Mouse (Mus musculus) layer of hippocampus, adult 9-11 months (tissue): ENCODE measurements around the gene Tmem59l.
A peak's percentile ranks its signal among the peaks of the same experiment; 100 is the strongest.

Experiments used
- DNase-seq: peaks from one replicate; pipeline ENCODE4 v3.0.0; 2022

Gene Tmem59l

DNA sequence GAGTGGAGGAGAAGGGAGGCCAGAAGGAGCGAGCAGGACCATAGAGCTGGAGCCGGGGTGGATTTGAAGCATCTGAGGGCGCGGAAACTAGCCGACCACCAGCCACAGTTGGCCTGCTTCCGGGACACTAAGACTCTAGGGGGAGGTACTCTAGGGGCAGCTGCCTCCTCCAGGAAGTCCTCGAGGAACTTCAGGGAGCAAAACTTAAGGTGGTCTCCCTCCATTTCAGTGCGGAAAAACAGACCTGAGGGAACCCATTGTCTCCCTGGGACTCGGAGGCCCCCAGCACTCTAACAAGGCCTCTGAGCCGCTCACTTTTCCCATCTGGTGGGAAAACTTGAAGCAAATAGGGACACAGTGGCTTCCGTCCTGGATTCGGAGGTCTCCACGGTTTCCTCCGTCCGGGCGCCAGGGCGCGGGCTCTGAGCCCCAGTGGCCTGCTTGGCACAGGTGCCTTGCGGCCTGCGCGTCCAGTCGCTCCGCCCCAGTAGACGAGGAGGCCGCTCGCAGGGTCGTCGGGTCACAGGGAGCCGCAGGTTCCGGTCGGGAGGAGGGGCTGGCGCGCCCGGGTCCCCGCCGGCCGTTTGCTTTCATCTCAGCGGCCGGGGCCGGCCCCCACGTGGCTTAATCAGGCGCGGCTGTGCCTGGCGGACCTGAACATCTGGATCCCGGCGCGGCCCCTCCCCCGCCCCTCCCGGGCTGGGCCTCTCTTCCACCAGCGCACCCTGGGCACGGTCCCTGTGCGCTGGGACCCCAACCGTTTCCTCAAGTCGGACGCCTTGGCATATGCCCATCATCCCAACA, 1.0 kb upstream of the Tmem59l start:
- no peak for DNase-seq

DNA sequence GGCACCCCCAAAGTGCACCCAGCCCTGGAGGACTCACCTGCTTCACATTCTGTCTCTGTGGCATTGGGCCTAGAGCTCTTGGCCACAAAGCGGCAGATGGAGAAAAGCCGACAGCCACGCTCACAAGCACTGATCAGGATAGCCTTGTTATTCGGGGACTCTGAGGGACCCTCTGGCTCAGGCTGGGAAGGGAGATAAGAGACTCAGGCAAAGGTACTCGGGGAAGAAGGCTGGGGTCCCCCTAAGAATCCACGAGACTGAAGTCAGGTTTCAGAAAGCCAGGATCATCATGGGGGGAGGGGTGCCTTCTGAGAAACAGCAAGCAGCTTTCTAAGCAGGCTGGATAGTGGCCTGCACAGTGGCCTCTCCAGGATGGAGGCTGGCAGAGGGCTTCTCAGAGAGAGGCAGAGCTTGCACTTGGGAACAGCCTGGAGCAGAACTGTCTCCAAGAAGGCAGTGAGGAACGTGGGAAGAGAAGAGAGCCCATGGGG, 922 bp downstream of the Tmem59l start:
- no peak for DNase-seq

DNA sequence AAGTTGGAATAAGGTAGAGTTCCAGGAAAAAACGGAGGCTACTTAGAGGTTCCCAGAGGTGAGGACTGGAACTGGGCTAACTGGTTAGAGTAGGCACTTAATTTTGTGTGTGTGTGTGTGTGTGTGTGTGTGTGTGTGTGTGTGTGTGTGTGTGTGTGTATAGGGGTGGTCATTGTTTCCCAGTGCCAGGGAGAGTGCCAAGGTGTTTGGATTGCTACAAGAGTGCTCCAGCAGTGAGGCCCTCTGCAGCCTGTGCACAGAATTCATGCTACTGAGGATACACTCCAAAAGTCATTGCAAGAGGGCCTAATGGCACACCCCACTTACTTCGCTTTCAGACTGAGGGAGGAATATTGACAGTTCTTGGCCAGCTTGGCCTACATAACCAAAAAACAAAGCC, 4.2 kb downstream of the Tmem59l start:
- DNase-seq = no peak

DNA sequence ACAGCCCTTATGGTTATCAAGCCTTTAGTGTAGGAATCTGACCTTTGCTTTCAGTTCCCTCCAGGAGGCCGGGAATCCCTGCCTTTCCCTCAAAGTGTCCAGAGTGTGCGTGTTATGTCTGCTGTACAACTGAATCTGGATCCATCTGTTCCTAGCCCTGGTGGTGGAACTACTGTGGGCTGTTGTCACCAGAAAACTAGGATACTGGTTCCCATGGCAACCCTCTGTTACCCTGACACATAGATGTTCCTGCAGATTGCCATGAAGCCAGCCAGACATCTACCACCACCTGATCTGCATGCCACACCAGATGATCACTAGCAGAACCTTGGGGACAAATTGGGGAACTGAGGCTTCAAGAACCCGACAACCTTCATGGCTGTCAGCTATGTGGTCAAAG, 5.2 kb downstream of the Tmem59l start:
- DNase-seq = peak; percentile 92

DNA sequence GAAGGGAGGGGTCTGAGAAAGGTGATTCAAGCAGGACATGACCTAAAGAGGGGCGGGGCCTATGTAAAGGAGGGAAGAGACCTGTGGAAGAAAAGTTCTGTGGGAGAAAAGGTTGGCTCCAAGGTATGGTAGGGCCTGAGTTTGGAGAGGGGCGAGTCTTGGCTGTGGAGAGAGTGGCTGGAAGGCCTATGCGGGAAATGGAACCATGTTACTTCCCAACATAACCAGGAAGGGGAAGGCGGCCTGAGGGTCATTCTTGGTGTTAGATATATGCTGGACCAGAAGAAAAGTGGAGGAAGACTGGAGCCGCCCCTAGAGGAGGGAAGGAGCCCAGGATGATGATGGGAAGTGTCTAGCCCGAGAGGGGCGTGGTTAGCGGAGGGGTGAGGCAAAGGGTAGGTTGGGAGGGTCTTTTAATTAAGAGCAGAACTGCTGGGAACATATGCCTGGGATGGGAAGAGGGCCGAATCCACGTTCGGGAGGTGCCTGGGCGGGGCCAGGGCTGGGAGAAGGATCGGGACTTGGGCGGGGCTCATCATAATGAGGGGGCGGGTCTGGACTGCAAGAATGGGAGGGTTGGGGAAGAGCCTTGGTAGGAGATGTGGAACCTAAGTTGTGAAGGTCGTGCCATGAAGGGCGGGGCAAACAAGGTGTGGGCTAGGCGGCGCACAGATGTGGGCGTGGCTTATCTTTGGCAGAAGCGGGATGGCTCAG, 9.7 kb downstream of the Tmem59l start:
- no peak for DNase-seq

DNA sequence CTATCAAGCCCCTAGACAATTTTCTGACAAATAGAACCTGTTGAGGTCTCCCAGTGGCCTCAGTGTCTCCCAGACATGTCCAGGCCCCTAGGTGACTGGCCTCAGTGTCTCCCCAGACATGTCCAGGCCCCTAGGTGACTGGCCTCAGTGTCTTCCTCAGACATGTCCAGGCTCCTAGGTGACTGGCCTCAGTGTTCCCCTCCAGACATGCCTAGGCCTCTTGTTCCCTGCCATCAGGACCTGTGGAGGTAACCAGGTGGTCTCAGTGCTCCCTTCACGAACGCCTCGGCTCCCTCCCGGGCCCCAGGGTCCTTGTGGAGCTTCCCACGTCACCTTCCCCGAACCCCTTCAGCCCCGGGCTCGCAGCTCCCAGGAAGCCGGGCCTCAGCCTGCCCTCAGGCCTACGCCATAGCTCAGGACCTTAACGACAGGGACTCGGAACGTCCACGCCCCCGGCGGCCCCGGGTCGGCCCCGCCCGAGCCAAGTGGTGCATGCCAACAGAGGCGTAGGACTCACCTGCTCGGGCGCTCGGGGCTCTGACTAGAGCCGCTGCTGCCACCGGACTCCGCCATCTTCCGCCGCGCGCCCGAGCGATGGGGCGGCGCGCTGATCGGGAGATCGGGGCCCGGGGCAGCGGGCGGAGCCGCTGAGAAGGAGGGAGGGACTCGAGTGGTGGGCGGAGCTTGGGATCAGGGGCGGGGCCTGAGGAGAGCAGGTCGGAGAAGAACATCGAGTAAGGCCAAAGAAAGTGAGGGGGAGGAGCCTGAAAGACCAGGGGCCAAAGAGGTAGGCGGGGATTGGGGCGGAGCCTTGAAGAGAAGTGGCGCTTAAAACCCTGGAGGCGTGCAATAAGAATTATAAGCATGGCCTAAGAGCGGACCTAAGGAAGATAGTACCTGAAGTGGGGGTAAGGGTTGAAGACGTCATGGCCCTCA, 10.6 kb downstream of the Tmem59l start, which contains the start of gene Klhl26:
TSS of gene Klhl26 (minus strand) at position 636 of the 936 bp plus-strand sequence.
- peak; percentile 95 for DNase-seq

DNA sequence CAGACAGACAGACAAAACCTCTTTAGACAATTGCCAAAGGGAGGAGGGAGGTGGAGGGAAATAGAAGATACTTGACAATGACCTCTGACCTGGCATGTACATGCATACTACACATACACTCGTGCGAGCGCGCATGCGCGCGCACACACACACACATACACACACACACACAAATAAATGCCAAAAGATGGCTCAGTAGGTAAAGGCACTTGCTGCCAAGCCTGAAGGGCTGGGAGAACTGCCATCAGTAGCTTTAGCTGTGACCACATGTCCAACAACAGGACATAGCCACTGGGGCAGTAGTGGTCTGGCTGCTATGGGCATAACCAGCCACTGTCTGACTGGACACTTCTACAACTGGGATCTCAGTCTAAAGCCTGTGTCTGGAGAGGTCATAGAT, 15.3 kb downstream of the Tmem59l start:
- no peak for DNase-seq

DNA sequence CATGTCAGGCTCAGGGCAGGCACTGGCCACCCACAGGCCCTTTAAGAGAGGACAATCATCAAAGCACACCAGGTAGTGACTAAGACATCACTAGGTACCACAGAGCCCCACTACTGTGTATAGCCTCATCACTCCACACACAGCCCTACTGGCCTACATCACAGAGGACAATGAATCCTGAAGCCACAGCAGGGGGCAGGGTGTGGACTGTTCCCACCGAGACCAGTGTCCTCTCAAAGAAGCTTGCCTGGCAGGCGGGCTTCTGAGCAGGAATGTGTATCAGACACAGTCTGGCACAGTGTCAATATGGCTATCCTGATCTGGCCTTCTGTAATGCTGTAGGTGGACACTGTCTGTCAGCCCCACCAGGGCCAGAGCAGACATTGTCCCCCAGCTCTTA, 17.2 kb downstream of the Tmem59l start:
- DNase-seq = no peak

DNA sequence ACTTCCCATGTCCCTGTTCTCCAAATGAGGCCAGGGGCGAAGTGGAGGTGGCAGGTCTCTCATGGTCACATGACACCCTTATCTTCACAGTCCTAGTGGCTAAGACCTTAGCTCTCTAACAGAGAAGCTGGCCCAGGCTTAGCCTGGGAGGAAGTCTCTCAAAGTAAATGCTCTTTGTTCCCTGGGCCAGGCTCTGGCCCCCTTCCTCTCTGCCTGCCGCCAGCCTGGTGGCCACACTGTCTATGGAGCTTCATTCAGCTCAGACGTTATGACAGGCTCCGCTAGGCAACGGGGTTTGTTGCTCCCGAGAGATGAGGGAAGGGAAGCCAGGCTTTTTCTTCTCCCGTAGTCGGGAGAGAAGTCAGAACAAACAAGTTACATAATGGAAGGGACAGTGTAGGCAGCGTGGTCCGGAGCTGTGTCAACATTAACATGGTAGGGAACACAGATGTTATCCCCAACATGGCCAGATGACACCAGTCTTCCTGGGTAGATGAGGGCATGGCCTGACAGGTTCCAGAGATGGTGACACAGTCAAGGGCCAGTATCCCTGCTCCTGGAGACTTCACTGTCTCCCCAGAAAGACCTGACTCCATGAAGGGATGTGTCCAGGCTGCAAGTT, 17.8 kb downstream of the Tmem59l start:
- DNase-seq = no peak

DNA sequence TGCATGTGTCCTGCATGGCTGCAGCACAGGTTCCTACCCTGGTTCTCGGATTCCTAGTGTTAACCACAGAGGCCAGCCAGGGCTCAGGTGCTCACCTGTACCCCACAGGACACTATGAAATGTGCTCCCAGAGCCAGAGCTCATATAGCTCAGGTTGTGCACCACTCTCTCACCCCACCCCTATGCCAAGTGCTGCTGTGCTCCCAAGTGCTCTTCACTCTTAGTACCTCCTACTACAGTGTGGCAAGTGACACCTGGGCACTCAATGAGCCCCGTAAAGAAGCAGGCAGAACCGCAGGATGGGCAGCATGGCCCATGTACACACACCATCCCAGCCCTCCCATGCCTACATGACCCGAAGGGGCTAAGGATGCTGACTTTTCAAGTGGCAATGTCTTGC, 18.4 kb downstream of the Tmem59l start:
- no peak for DNase-seq

DNA sequence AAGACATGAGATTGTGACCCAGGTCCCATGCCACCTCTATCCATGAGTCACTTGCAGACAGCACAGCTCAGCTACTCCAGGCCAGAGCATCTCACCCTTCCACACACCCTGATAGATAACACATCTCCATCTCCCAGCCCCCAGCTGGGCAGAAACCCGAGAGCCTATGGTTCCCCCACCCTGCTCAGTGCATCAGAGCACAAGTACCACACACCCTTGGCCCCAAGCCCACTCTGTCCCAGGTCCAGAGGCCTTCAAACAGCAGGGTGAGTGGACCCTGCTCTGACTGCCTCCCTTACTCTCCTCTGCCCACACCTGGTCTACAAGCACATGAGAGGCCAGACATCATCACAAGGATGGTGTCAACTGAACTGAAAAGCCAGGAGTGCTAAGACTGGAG, 19.3 kb downstream of the Tmem59l start:
- no peak for DNase-seq

DNA sequence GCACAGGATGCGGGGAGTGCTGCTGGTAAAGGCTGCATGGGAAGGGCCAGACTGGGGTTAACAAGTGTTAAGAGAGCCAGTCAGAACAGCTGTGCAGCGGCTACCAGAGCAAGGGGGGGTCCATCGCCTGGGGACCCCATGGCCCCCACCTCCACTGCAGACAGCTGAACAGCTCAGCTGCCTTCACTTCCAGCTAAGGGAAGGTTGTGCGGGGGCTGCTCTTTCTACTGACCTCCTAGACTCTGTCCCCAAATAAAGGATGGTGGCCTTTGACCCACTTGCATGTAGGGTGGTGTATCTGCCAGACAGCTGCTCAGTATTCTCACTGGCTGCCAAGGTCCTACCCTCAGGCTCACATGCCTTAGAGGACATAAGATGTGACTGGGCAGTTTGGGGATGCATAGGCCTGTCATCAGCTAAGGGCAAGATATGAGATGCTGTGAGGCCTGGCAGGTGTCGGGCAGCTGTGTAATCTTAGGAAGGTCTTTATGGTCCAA, 19.9 kb downstream of the Tmem59l start:
- no peak for DNase-seq

DNA sequence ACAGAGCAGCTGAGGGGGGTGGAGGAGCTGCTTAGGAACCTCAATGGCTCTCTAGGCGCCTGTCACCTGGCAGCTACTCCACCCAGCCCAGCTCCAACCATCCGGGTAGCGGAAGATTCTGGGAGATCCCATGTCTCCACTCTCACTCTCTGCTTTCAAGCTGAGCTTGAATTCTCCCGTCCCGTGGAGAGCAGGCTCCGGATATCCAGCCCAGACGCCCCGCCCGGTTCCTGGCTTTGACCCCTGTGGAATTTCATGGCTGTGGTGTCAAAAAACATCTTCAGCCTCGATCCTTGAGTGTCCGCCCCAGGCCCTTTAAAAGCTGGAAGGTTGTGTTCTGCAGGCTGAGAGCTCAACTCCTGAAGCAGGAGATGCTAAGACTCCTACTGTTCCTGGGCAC, 20.4 kb downstream of the Tmem59l start:
- no peak for DNase-seq

DNA sequence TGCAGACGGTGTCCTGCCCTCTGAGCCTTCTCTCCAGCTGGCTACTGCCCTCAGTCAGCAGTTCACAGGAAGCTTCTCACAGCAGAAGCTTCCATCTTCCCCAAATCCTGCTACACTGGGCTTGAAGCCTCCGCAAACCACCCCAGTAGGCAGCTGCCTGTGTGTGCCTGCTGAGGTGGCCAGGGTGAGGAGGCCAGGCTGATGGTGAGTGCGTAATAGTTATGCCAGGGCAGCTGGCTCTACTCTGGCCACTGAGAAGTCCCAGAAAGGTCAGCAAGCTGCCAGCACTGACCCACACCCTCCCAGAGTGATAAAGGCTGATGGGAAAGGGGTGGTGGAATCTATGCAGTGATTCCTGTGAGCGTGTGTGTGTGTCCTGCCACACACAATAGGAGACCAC, 20.9 kb downstream of the Tmem59l start:
- DNase-seq = no peak

DNA sequence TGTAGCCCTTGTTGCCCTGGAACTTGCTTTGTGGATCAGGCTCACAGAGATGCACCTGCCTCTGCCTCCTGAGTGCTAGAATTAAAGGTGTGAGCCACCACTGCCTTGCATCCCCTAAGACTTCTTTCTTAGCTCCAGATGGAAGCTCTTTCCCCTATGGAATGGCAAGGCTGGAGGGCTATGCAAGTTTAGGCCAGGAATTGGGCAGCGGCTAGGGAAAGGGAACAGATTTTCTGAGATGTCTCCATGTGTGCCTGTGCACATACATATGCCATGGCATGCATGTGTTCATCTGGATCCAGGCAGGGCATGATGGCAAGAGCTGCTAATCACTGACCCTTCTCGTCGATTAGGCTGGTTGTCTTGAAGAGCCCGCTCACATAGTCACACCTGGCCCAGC, 21.5 kb downstream of the Tmem59l start:
- DNase-seq = no peak

DNA sequence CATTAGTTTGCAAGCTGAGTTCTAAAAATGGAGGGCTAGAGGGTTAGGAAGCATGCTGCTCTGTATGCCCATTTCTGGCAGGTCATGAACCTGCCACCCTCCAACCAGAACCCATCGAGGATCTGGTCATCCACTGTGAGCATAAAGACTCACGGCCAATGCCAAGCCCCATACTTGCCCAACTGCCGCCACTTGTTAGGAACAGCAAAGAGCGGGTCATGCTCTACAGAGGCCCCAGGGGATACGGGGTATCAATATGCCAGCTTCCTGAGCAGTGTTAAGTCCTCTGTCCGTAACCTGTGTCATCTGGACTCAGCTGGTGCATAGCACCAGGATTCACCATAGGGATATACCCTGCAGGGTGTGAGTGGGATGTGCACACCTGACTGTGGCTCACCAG, 23.0 kb downstream of the Tmem59l start:
- DNase-seq = no peak

DNA sequence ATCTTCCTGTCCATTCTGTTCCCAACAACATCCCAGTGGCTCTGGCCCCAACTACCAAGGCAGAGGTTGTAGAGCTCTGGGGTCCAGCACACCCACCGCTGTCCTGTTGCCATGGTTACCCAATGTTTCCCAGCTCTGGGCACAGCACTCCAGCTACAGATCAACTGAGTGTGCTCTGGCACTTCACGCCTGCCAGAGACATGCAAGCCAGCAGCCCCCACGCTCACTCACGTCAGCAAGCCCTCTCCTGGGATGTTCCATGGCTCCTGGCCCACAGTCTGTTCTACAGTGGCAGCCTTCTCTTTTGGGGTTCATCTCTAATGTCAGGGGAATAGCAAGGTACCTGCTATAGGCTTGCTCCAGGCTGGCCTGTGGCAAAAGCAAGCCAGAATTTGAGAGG, 23.9 kb downstream of the Tmem59l start:
- peak; percentile 88 for DNase-seq

DNA sequence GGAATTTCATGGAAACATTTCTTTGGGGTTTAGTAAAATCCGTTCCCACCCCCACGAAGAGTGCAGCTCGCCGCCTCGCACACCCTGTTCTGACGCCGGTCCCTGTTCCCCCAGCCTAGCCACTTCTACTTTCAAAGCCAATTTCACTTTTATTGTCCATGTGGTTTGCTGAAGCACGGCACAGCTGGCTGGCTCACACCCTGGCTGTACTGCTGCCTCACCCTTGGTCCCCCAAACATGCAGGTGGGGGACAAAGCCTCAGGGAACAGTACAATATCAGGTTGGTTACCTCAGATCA, 24.7 kb downstream of the Tmem59l start:
- DNase-seq = no peak

DNA sequence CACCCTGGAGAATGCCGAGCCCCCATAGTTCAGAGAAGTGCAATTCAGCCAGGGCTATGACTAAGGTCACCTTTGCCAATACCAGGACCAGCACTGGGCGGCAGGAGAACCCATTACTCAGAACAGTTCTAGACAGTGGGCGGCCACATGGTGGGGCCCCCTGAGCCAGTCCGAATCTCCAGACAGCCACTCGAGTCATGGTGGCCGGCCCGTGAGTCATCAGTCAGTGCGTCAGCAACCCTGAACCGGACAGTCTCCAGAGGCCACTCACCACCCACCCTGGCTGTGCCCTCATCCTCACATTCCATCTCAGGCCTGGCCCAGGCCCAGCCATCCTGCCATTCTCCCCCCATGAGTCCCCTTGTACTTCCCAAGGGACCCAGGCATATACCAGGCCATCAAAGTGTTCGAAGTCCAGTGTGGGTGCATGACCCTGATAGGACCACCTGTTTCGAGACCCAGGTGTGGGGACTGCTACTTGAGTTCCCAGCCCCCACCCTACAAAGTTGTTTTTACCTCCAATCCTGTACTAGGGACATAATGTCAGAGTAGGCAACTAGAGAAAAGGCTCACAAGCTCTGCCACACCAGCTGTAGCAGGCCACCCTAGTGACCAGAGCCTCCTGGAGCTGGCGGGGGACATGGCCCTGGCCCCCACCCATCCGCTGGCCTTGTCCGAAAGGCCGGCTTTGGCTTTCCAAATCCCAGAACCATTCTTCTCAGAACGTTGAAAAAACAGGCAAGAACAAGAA, 25.2 kb downstream of the Tmem59l start:
- no peak for DNase-seq

DNA sequence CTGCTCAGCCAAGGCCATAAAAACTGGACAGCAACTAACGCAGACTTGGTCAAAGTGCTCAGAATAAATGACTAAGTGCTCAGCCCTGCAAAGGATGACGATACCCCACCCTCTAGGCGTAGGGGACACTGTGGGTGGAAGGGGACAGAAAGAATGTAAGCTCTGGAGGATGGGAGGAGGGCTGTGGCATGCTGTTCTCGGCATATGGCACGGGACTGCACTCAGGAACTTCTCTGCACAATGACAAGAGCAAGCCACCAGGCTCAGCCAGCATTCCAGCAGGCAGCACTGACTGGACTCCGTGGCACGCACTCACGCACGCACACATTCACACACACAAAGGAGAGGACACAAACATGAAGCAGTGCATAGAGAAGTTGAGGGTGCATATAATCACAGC, 26.6 kb downstream of the Tmem59l start:
- DNase-seq = peak; percentile 67

DNA sequence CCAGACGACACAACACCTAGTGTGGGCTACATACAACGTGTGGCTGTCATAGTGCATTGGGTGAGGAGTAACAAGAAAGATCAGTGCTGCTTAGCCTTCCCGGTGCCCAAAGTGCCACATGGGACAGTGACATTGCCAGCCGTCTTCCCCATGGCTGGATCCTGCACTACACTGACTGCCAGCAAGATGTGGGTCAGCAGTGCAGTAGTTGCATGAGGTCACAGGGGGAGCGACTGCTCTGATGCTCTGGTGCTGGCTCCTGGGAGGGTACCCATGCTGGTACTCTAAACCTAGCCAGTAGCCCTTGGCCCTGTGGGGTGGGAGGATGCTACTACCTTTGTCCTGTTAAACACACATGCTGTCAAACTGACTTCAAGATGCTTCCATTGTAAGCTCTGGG, 27.0 kb downstream of the Tmem59l start:
- no peak for DNase-seq

DNA sequence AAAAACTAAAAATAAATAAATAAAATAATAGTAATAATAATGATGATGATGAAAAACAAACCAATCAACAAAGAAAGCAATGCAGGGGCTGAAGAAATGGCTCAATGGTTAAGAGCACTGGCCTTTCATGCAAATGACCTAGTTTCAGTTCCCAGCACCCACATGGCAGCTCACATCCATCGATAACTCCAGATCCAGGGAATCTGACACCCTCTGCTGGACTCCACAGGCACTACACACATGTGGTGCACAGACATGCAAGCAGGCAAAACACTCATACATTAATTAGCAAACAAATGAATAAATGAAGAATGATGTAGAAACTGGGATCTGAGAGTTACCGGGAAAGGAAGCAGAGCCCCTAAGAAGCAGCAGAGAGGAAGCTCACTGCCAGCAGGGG, 27.5 kb downstream of the Tmem59l start:
- DNase-seq = no peak
